Mouse (Mus musculus) liver, embryonic 14.5 days (tissue): ENCODE results near the gene Rasal1. TPM values are rescaled to one million over a fixed set of nuclear protein-coding genes. Genes with fewer than 3 reads are reported as not detected.

Source experiments
- ATAC-seq: fragments of 200-750 bp; cut with Nextera tagmentation; 2 replicates; pipeline ENCODE4 v1.8.0; 2017; ENCODE audit warnings: moderate number of reproducible peaks, mild to moderate bottlenecking, moderate library complexity; ENCODE audit not compliant: insufficient read depth
- DNase-seq, 3 experiments: peaks; one replicate each; pipeline ENCODE4 v3.0.0-alpha.2; 2012 to 2013; ENCODE audit warnings: low read depth in 3 of 3, low spot score in 3 of 3
- H3K27ac ChIP-seq: fragments of 300-500 bp; sonication (generic); 2 replicates; pipeline ENCODE4 v1.5.1; 2014; ENCODE audit warnings: moderate library complexity, mild to moderate bottlenecking, control low read depth, inconsistent platforms
- H3K27me3 ChIP-seq: fragments of 300-500 bp; sonication (generic); 2 replicates; pipeline ENCODE4 v1.6.1; 2014; ENCODE audit warnings: mild to moderate bottlenecking, low read length, moderate library complexity; ENCODE audit not compliant: control insufficient read depth, insufficient read depth
- H3K36me3 ChIP-seq: fragments of 300-500 bp; sonication (generic); replicated peaks from 2 replicates; pipeline ENCODE4 v1.6.1; 2014; ENCODE audit warnings: low read depth; ENCODE audit not compliant: control insufficient read depth, insufficient read depth
- H3K4me1 ChIP-seq, 2 experiments: fragments of 200-500 bp in 1 of 2; fragments of 300-500 bp in 1 of 2; sonication (generic) in 1 of 2; replicated peaks; 2 replicates each; pipeline ENCODE4 v1.6.1; 2012 to 2014; ENCODE audit warnings: antibody characterized with exemption in 1 of 2, inconsistent platforms in 1 of 2, low read length in 1 of 2; ENCODE audit not compliant: control insufficient read depth in 2 of 2, insufficient read depth in 2 of 2
- H3K4me2 ChIP-seq: fragments of 300-500 bp; sonication (generic); 2 replicates; pipeline ENCODE4 v1.6.1; 2014; ENCODE audit warnings: low read depth, mild to moderate bottlenecking, control low read depth, moderate library complexity
- H3K4me3 ChIP-seq, 2 experiments: fragments of 200-500 bp in 1 of 2; fragments of 300-500 bp in 1 of 2; sonication (generic) in 1 of 2; 2 replicates each; pipeline ENCODE4 v1.5.1; 2012 to 2014; ENCODE audit warnings: low read depth in 2 of 2, low read length in 2 of 2, mild to moderate bottlenecking in 2 of 2, control low read depth in 1 of 2, inconsistent platforms in 1 of 2, moderate library complexity in 1 of 2; ENCODE audit not compliant: insufficient read depth in 1 of 2
- H3K9ac ChIP-seq: fragments of 300-500 bp; sonication (generic); replicated peaks from 2 replicates; pipeline ENCODE4 v1.6.1; 2014; ENCODE audit warnings: mild to moderate bottlenecking, control low read depth, moderate library complexity
- H3K9me3 ChIP-seq: fragments of 300-500 bp; sonication (generic); 2 replicates; pipeline ENCODE4 v1.6.1; 2016; ENCODE audit warnings: low read length, mixed read lengths; ENCODE audit not compliant: control insufficient read depth
- CTCF ChIP-seq: IDR thresholded peaks from 2 replicates; pipeline ENCODE4 v1.5.1; 2016; ENCODE audit warnings: antibody characterized with exemption, low read depth, control low read depth
- EP300 ChIP-seq: IDR thresholded peaks from 2 replicates; pipeline ENCODE4 v1.6.1; 2016; ENCODE audit warnings: antibody characterized with exemption, low read depth
- WGBS: fragments of 180-500 bp; shearing (Covaris S2); extraction: QIAGEN DNeasy Blood & Tissue Kit; methylation state at CpG from one replicate; pipeline ENCODE4 v1.1.7; 2014; ENCODE audit not compliant: insufficient replicate concordance; 5-methylcytosine and 5-hydroxymethylcytosine counted together
- polyA plus RNA-seq, 2 experiments: library from polyadenylated mRNA; depleted of rRNA in 1 of 2; stranded (reverse) in 1 of 2; unstranded in 1 of 2; fragments of >200 nt; fragmentation: Nextera tagmentation in 1 of 2; extraction: Ambion mirVana in 1 of 2; gene quantifications; 2 replicates each; pipeline versions ENCODE4 v1.2.1 to v1.2.3; 2012 to 2014

The Rasal1 gene
- polyA plus RNA-seq, 2 experiments, result 0.17 to 0.18 TPM

- no peak overlapping the region for H3K27ac ChIP-seq
- H3K9me3 ChIP-seq, result no peaks in the 10 kb centered on the region
- 52% methylated on average over 3 of the region's 3 CpGs for WGBS
- H3K4me3 ChIP-seq, result no peak overlapping the region
- no peaks in the 10 kb centered on the region for H3K4me1 ChIP-seq
- ATAC-seq, result no peak
- H3K4me2 ChIP-seq, result no peak overlapping the region
- no peaks in the 10 kb centered on the region for H3K27me3 ChIP-seq
- TF ChIP-seq EP300 (no peak), CTCF (no peak)
- H3K9ac ChIP-seq, result no peak overlapping the region
- no peak for DNase-seq
- no peaks in the 10 kb centered on the region for H3K36me3 ChIP-seq
Observed at GRCm38 (mm10) chr5:120703660-120704059, 55.0 kb downstream of the Rasal1 start.

DNA sequence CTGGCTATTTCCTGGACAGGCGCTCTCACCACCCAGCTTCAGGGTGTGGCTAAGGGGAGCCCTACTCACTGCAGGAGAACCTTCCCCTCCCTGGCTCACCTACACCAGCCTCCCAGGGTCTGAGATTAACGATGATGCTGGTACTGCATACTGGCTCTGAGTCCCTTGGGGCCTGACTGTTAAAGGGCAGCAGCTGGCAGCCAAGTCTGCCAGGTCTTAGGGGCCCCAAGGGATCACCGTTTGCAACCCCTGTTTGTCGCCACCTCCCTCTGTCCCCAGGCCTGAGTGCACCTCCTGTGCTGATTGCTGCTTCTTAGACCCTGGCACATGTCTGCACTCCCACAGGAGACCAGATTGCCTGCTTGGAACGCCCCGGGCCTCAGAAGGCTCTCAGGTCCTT, 55.8 kb downstream of the Rasal1 start:
- Histone ChIP-seq H3K4me1 (no peaks in the 10 kb centered on the region), H3K27ac (no peak overlapping the region), H3K4me3 (no peak overlapping the region), H3K9ac (no peak overlapping the region), H3K36me3 (no peaks in the 10 kb centered on the region), H3K9me3 (no peaks in the 10 kb centered on the region), H3K27me3 (peaks cover under 1% of the 10 kb centered on the region; the same call in 1 of the 2 replicates), H3K4me2 (no peak overlapping the region)
- TF ChIP-seq EP300, result no peak
- TF ChIP-seq CTCF, result no peak
- ATAC-seq, result no peak
- DNase-seq, result no peak
- 48% methylated on average over 6 of the region's 6 CpGs for WGBS

DNA sequence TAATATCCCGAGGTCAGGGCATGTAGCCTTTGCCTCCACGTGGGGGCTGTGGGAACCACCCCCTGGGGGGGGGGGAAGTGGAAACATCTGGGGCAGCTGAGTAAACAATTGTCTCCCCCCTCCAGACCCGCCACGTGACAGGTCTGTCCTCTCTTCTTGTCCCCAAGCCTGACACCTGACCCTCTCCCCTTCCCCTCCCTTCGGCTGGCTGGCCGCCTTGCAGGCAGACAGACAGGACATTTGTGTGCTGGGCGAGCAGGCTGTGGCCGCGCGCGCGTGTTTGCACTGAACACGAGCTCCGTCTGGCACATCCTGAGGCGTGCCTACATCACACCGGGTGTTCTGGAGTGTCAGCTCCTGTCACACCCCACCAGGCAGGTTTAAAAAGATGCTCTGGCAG, 57.9 kb downstream of the Rasal1 start:
- no peak overlapping the region for H3K9ac ChIP-seq
- 12% methylated on average over 16 of the region's 16 CpGs for WGBS
- no peak overlapping the region for H3K27ac ChIP-seq
- DNase-seq (no peak), ATAC-seq (no peak)
- H3K4me1 ChIP-seq, result no peaks in the 10 kb centered on the region
- peaks cover 22% of the 10 kb centered on the region for H3K27me3 ChIP-seq
- H3K9me3 ChIP-seq, result no peaks in the 10 kb centered on the region
- TF ChIP-seq CTCF (no peak), EP300 (no peak)
- H3K4me2 ChIP-seq, result no peak overlapping the region
- H3K4me3 ChIP-seq, result no peak overlapping the region
- H3K36me3 ChIP-seq, result no peaks in the 10 kb centered on the region

DNA sequence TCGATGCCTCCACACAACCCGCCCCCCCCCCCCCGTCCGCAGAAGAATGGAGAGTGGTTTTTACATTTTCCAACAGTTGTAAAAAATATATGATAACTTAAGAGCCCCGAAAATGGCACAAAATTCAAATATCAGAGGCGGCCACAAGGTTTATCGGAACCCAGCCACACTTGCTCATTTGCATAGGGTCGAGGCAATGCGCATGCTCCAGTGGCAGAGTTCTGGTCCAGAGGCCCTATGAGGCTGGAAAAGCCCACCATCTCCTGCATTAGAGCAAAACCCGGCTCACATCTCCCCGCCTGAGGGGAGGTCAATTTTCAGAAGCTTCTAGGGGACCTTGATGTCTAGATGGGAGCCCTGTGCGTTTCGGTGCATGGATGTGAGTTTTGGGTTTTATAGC, 58.4 kb downstream of the Rasal1 start:
- WGBS, result 42% methylated on average over 12 of the region's 13 CpGs
- H3K4me2 ChIP-seq, result no peak overlapping the region
- ATAC-seq (no peak), DNase-seq (no peak)
- no peak overlapping the region for H3K9ac ChIP-seq
- H3K36me3 ChIP-seq, result no peaks in the 10 kb centered on the region
- no peak overlapping the region for H3K27ac ChIP-seq
- peaks cover 26% of the 10 kb centered on the region for H3K27me3 ChIP-seq
- H3K4me3 ChIP-seq, result no peak overlapping the region
- H3K9me3 ChIP-seq, result no peaks in the 10 kb centered on the region
- no peaks in the 10 kb centered on the region for H3K4me1 ChIP-seq
- TF ChIP-seq CTCF, result no peak
- TF ChIP-seq EP300, result no peak

- H3K4me3 ChIP-seq, result no peak overlapping the region
- WGBS, result 5% methylated on average over 40 of the region's 40 CpGs
- H3K27ac ChIP-seq, result no peak overlapping the region
- no peak overlapping the region for H3K4me2 ChIP-seq
- H3K36me3 ChIP-seq, result no peaks in the 10 kb centered on the region
- no peak for DNase-seq
- no peak overlapping the region for H3K9ac ChIP-seq
- H3K27me3 ChIP-seq, result peaks cover 34% of the 10 kb centered on the region
- H3K4me1 ChIP-seq, result no peaks in the 10 kb centered on the region
- TF ChIP-seq CTCF (no peak), EP300 (no peak)
- ATAC-seq, result no peak
- no peaks in the 10 kb centered on the region for H3K9me3 ChIP-seq
Observed at GRCm38 (mm10) chr5:120710161-120710825, 61.7 kb downstream of the Rasal1 start.
